Mouse (Mus musculus) adrenal gland, postnatal 0 days (tissue): ENCODE data around the gene Cdc25a. TPM values are rescaled to one million over a fixed set of nuclear protein-coding genes. Genes with fewer than 3 reads are reported as not detected.

Source experiments
- microRNA-seq: library from miRNA; unstranded; fragments of <30 nt; microRNA quantifications from one replicate; pipeline ENCODE4, GENCODE M21; 2016; ENCODE audit warnings: borderline replicate concordance; ENCODE audit not compliant: insufficient number of aligned reads
- polyA plus RNA-seq: library from polyadenylated mRNA; unstranded; fragments of >200 nt; fragmentation: Nextera tagmentation; extraction: Ambion mirVana; gene quantifications from 2 replicates; pipeline ENCODE4 v1.2.1, GENCODE M21; 2015

Gene Cdc25a
- polyA plus RNA-seq, result 7.4 and 11.9 TPM in 2 replicates

GRCm38 (mm10) chr9:109874797-109875691, at the start of gene Cdc25a:
Gene Cdc25a, plus strand, starts transcription at chr9:109875579.

DNA sequence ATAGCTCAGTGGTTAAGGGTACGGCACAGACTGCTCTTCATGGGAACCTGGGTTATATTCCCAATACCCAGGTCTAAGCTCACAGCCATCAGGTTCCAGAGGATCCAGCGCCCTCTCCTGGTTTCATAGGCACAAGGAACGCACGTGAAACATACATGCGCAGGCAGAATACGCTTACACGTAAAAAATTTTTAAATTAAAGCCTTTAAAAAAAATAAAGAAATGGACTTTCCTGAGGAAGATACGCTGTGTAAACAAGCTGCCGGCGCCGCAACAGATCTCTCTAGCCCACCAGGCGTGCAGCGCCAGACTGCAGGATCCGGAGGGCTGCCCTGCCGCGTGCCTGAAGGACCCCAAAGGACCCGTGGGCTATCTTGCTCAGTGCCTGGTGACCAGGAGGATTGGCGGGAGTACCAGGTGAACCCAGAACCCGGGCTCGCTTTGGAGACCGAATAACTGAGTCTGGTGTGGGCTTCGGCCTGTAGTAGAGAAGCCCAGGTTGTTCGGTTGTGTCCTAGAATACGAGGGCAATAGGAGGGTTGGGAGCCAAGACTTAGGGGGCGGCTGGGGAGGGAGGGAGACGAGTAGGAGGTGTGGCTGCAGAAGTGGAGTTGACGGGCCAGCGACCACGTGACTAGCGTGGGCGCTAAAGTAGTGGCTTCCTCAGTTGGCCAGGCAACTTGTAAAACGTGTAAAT, 42.8 kb upstream of the Cdc25a start, which contains the start of gene Nme6:
Gene Nme6, plus strand, starts transcription at position 359 of the 697 bp plus-strand sequence.

DNA sequence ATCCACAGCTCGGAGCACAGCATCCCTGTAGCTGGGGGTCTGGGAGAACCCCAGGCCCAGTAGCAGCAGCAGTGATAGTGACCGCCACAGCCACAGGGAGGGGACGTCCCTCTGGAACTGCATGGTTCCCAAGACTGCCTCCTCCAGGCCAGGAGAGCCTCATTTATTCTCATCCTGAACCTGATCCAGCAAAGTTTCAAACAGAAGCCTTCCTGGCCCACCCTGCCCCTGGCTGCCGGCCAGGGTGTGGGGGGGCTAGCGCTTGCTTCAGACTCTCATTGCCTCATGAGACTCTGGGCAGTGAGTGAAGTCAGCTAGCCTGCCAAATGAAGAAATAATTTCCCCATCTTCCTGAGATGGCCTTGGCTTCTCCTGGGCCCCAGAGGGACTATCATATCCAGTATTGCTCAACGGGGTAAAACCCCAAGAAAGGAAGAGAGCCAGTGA, 26.0 kb upstream of the Cdc25a start, which contains the start of gene Camp:
Gene Camp, minus strand, starts transcription at position 306 of the 447 bp plus-strand sequence.

DNA sequence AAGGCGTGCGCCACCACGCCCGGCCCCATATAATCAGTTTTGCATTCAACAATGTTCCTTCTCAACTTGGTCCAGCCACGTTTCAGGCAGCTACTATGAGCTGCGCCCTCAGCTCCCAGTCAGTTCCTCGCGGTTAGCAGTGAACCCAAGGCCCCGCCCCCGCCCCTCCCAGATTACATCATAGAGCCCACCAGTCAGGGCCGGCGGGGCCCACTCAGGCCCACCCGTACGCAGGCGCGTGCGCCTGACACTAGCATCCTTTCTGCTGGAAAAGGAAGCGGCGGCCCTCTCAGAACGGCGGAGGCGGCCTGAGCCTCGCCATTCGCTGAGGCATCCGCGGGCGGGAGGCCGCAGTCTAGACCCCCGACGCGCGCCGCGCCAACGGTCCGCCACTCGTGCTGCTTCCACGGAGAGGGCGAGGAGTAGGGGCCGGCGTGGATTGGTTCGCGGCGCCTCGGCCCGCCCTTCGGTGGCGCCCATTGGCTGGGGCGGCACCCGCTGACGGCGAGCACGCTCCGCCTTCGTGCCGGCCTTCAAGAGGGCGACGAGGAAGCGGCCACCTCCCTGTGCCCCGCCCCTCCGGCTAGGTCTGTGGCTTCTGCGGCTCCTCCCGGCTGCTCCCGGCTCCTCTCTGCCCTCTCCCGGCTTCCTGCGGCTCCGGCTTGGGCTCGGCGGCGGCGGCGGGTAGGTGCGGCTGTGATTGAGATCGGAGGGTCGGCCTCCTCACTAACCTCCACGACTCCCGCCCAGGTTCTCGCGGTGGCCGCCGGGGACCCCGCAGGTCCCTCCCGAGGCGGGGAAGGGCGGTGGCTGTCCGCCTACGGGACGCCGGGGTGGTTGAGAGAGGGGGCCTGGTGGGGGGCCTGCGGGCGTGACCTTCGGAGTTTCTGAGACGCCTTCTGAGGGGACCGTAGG, 56.1 kb downstream of the Cdc25a start, which contains the start of gene Map4:
Gene Map4, plus strand, starts transcription at position 204 of the 915 bp plus-strand sequence.

Small RNA genes within 50 kb of the gene (microRNA-seq; reads per million reads assigned to microRNA genes)
- gene Mir7089, result not detected

Other genes starting within 250 kb of the Cdc25a start
- not detected in 2 replicates for gene Fbxw24, start 249.5 kb upstream of the Cdc25a start, polyA plus RNA-seq
- gene Fbxw25, start 210.9 kb upstream of the Cdc25a start, polyA plus RNA-seq, result not detected in 2 replicates
- not detected in 2 replicates for gene Fbxw18, start 172.9 kb upstream of the Cdc25a start, polyA plus RNA-seq
- gene Fbxw26, start 129.5 kb upstream of the Cdc25a start, polyA plus RNA-seq, result not detected in 2 replicates
- gene Fbxw27, start 84.9 kb upstream of the Cdc25a start, polyA plus RNA-seq, result not detected in 2 replicates
- gene Spink8, start 63.3 kb upstream of the Cdc25a start, polyA plus RNA-seq, result 2.3 and 3.1 TPM in 2 replicates
- gene Nme6, start 42.8 kb upstream of the Cdc25a start, polyA plus RNA-seq, result 27.8 and 34.2 TPM in 2 replicates
- gene Camp, start 26.0 kb upstream of the Cdc25a start, polyA plus RNA-seq, result 23.9 and 43.2 TPM in 2 replicates
- 41.2 and 64.2 TPM in 2 replicates for gene Map4, start 55.9 kb downstream of the Cdc25a start, polyA plus RNA-seq
- gene Smarcc1, start 242.1 kb downstream of the Cdc25a start, polyA plus RNA-seq, result 38.5 and 48.3 TPM in 2 replicates
- 68.1 and 80.8 TPM in 2 replicates for gene Dhx30, start 242.3 kb downstream of the Cdc25a start, polyA plus RNA-seq